Mouse (Mus musculus) stomach, embryonic 15.5 days (tissue): ENCODE results near the gene Tipin. TPM values are rescaled to one million over a fixed set of nuclear protein-coding genes. Genes with fewer than 3 reads are reported as not detected.

ENCODE experiments used
- ATAC-seq: fragments of 200-750 bp; cut with Nextera tagmentation; 2 replicates; pipeline ENCODE4 v1.8.0; 2017; ENCODE audit warnings: low read depth, moderate number of reproducible peaks, moderate TSS enrichment; ENCODE audit not compliant: insufficient read depth, low FRiP score
- H3K27ac ChIP-seq: fragments of 300-500 bp; sonication (generic); 2 replicates; pipeline ENCODE4 v1.5.1; 2015; ENCODE audit warnings: mild to moderate bottlenecking, inconsistent platforms
- H3K27me3 ChIP-seq: fragments of 300-500 bp; sonication (generic); replicated peaks from 2 replicates; pipeline ENCODE4 v1.6.1; 2015; ENCODE audit warnings: inconsistent platforms
- H3K36me3 ChIP-seq: fragments of 300-500 bp; sonication (generic); 2 replicates; pipeline ENCODE4 v1.6.1; 2015; ENCODE audit warnings: inconsistent platforms
- H3K4me1 ChIP-seq: fragments of 300-500 bp; sonication (generic); 2 replicates; pipeline ENCODE4 v1.6.1; 2015; ENCODE audit warnings: inconsistent platforms
- H3K4me2 ChIP-seq: fragments of 300-500 bp; sonication (generic); 2 replicates; pipeline ENCODE4 v1.6.1; 2015; ENCODE audit warnings: mild to moderate bottlenecking, inconsistent platforms
- H3K4me3 ChIP-seq: fragments of 300-500 bp; sonication (generic); replicated peaks from 2 replicates; pipeline ENCODE4 v1.5.1; 2015; ENCODE audit warnings: inconsistent platforms
- H3K9ac ChIP-seq: fragments of 300-500 bp; sonication (generic); 2 replicates; pipeline ENCODE4 v1.6.1; 2015; ENCODE audit warnings: inconsistent platforms
- H3K9me3 ChIP-seq: fragments of 300-500 bp; sonication (generic); 2 replicates; pipeline ENCODE4 v1.6.1; 2016; ENCODE audit warnings: inconsistent platforms
- WGBS: fragments of 180-500 bp; shearing (Covaris S2); methylation state at CpG from one replicate; pipeline ENCODE4 v1.1.7; 2015; 5-methylcytosine and 5-hydroxymethylcytosine counted together
- polyA plus RNA-seq: library from polyadenylated mRNA; unstranded; fragments of >200 nt; fragmentation: Nextera tagmentation; extraction: Ambion mirVana; gene quantifications from 2 replicates; pipeline ENCODE4 v1.2.1, GENCODE M21; 2015

The Tipin gene
- polyA plus RNA-seq, 1 experiment from 2014 or later, result 182 TPM

- no peak overlapping the region for H3K27ac ChIP-seq
- H3K27me3 ChIP-seq, result no peaks in the 10 kb centered on the region
- no peak overlapping the region for H3K9ac ChIP-seq
- H3K4me1 ChIP-seq, result no peaks in the 10 kb centered on the region
- H3K4me2 ChIP-seq, result no peak overlapping the region
- 39% methylated on average over 3 of the region's 3 CpGs for WGBS
- H3K36me3 ChIP-seq, result no peaks in the 10 kb centered on the region
- H3K9me3 ChIP-seq, result no peaks in the 10 kb centered on the region
- no peak overlapping the region for H3K4me3 ChIP-seq
- ATAC-seq, result no peak
These were observed 69.8 kb downstream of the Tipin start for GRCm38 (mm10) chr9:64351191-64351590.

Other genes starting within 250 kb of the Tipin start
- gene Lctl, start 164.4 kb upstream of the Tipin start, polyA plus RNA-seq, result 0.06 TPM in 1 of 2 replicates, not detected in the other
- gene Zwilch, start 108.5 kb upstream of the Tipin start, polyA plus RNA-seq, result 19.8 and 21.4 TPM in 2 replicates
- 1,181 and 1,204 TPM in 2 replicates for gene Rpl4, start 108.2 kb upstream of the Tipin start, polyA plus RNA-seq
- 31.1 and 32.8 TPM in 2 replicates for gene Snapc5, start 102.3 kb upstream of the Tipin start, polyA plus RNA-seq
- gene Uchl4, start 46.4 kb upstream of the Tipin start, polyA plus RNA-seq, result 3.2 and 5.0 TPM in 2 replicates
- gene Map2k1, start 27.9 kb upstream of the Tipin start, polyA plus RNA-seq, result 85.5 and 88.6 TPM in 2 replicates
- 17.9 and 20.4 TPM in 2 replicates for gene Dis3l, start 59.7 kb downstream of the Tipin start, polyA plus RNA-seq
- gene Megf11, start 104.0 kb downstream of the Tipin start, polyA plus RNA-seq, result 1.2 and 1.4 TPM in 2 replicates